Mouse (Mus musculus) heart, postnatal 10 days (tissue): ENCODE data around the gene Cul4a. TPM values are rescaled to one million over a fixed set of nuclear protein-coding genes. Genes with fewer than 3 reads are reported as not detected.

Experiments used
- DNase-seq, 2 experiments: peaks; one replicate each; pipeline ENCODE4 v3.0.0; 2021
- intact Hi-C: fragments of 180-260 bp; cut with DNase I; formaldehyde crosslinking; loops from one replicate; pipeline ENCODE4 v1.15.1; 2025
- microRNA-seq, 2 experiments: library from miRNA; unstranded; fragments of <30 nt; microRNA quantifications; one replicate each; pipeline ENCODE4 v1.2.0; 2022
- total RNA-seq, 2 experiments: library from RNA; stranded (reverse); gene quantifications; 2 replicates each; pipeline ENCODE4 v1.2.3; 2021

Gene Cul4a
- total RNA-seq, 2 experiments from 2014 or later = 83.0 to 84.8 TPM

DNA sequence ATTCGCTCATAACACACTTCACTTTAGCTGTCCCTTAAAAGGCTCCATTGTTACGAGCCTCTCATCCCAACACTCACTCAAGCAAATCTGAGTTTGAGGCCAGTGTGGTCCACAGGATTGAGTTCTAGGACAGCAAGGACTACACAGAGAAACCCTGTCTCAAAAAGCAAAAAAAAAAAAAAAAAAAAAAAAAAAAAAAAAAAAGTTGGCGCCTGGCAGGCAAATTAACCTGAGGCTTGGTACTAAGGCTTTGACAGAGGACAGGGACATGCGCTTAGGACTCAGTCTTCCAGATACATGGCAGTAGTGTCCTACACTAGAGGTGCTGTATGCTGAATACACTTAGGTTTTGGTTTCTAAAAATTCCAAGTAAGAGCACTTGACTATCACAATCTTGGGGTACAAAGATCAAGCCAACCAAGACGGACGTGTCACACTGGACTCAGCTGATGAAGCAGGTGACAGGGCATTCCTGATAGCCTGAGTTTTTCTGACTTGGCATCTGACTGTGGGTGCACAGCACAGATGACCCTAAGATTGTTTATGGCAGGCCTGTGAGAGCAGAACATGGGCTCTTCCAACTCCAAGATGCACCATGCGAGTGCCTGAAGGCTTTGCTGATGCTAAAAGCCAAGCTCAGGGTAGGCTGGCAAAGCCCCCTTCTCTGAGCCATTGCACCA is 71.9 kb downstream of the Cul4a start:
- intact Hi-C loops = no loop called here
- no peak for DNase-seq

DNA sequence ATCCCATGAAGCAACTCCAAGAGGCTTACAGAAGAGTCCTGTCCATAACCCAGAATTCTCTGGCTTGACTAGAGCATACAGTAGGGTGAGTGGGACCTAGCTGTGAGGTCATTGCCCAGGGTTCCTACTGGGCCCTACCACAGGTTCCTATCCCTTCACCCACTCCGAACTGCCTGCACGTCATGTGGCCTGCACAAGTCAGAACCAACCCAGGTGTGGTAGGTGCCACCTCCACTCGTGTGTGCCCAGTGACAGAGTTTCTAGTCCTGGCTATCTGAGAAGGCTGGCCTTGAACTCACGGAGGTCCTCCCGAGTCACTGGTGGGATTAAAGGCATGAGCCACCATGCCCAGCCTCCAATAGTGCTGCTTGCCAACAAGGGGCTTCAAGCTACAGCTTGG is 72.7 kb downstream of the Cul4a start:
- intact Hi-C loops = no loop called here

DNA sequence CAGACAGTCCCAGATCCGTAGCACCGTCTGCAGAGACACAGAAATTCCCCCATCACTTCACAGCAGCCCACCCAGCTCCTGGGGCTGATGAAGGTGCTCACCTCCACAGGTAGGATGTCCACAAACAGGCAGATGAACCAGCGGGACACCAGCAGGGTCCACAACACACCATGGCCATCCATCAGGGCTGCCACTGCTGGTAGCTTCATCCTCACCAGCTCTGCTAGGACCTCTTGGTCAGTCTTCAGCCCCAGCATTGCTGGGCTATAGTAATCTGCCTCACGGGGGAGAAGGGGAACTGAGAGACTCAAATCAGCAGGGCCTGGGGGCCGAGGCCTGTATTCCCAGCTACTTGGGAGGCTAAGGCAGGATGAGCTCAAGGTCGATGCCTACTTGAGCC is 74.1 kb downstream of the Cul4a start:
- no peak for DNase-seq
- intact Hi-C loops = no loop called here

More for the DNA sequence above, 72.7 kb downstream of the Cul4a start:
- DNase-seq = no peak

DNA sequence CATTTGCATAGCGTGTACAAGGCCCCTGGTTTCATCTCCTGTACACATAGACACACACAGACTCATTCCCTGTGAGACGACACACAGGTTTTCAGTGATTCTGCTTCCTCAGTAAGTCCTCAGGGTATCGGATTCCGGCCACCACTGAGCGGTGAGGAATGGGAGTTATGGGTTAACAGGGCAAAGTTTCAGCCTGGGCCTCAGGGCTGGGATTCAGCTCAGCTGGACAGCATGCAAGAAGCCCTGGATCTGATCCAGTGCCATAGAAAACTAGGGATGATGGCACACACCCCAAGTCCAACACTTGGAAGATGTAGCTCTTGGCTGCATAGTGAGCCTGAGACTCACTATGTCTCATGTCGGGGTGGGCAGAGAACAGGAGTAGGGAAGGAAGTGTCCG is 74.5 kb downstream of the Cul4a start:
- DNase-seq = no peak
- intact Hi-C loops = no loop called here

DNA sequence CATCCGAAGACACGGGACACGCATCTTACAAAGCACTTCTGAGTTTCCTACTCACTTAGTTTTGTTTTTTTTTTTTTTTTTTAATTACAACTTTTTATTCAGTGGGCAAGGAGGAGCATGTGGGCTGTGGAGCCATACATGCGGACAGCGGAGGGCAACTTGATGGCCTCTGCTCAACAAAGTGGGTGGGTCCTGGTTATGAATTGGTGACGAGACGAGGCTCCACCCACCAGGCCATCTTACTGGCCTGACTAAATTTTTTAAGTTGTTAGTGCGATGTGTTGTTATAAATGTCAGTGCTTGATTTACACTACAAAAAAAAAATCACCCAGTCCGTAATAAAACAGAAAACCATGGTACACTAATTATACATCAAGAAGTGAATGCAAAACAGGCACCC is 75.0 kb downstream of the Cul4a start:
- DNase-seq = no peak
- intact Hi-C loops = no loop called here

DNA sequence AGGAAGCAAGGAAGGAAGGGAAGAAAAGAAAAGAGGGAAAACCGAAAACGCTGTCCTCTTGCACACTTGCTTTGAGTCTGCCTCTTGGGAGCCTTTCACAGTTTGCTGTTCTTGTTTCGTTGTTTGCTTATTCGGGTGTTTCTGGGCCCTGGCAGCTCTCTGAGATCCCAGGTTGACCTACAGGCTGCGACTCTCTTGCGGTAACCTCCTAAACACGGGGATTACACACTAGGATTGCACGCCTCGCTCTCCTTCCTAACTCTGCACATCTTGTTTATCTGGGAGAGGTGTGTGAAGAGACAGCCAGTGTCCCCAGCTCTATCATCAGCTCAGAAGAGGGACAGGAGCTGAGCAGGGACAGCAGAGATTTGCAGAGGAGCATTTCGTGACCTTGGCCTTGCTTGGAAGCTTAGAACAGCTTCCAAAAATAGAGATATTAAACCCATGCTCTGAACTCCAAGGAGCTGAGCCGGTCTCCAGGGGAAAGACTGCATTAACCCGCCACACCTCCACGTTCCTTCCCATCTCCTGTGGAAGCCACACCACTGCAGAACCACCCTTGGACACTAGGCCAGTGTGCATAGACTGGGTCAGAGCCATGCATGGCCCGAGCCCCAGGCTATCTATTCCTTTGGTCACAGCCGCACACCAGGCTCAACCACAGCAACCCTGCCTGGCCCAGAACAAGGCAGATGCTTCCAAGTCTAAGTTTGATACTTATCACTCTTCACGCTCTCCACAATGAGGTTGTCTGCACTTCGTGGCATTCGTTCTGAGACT is 75.7 kb downstream of the Cul4a start:
- peak in 1 of 2 experiments; percentile 31 for DNase-seq
- intact Hi-C loops = no loop called here

DNA sequence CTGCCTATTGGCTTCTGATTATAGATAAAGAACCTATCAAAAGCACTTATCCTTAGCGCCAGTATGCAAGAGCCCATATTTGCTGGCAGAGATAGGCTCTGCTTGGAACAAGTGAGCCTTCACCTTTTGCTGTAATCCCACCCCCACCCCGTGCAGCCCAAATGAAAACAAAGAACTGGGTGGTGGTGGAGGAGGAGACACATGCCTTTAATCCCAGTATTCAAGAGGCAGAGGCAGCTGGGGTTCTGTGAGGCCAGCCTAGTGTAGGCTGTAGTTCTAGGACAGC is 76.2 kb downstream of the Cul4a start:
- intact Hi-C loops = no loop called here
- no peak for DNase-seq

DNA sequence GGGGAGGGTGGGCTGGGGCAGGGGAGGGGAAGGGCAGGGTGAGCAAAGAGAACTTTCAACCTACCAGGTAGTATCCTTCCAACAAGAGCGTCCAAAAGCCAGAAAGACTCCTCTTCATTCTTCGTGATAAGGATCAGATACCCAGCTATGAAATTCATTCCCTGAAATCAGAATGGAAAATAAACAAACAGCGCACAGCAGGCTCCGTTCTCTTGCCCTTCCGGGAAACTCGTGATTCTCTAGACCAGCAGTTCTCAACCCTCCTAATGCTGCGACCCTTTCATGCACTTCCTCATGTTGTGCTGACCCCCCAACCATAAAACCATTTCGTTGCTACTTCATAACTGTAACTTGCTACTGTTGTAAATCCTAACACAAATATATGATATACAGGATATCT is 81.4 kb downstream of the Cul4a start:
- no peak for DNase-seq
- intact Hi-C loops = no loop called here

DNA sequence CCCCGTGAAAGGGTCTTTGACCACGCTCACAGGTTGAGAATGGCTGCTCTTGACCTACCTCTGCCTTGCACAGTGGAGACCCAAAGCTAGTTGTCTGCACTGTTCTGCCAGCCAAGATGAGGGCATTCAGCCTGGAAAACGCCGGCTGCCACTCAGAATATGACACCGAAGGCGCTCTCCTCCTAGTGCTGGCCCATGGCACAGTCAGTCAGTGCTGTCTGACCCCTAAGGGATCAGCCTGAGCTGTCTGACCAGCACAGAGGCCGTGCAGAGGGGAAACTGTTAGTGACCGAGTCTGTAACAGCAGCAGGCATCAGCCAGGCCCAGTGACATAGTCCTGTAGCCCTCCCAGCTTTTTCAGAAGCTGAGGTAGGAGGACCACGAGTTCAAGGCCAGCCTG is 81.8 kb downstream of the Cul4a start:
- intact Hi-C loops = no loop called here
- DNase-seq = no peak

DNA sequence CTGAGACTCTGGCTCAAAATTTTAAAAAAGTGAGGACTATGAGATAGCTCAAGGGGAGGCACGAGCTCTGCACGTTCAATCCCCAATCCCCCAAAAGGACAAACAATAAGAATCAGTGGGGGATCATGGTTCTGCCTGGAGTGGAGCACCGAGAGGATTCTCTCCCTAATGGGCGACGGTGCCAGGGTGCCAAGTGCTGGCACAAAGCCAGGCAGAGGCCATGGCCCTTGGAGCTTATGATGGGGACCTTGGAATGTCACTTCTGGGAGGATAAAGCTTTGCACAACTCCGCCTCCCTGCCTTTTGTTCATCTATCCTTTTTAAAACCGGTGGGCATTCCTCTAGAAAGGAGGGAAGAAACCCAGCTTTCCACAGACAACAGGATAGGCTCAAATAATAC is 82.2 kb downstream of the Cul4a start:
- DNase-seq = no peak
- intact Hi-C loops = no loop called here

DNA sequence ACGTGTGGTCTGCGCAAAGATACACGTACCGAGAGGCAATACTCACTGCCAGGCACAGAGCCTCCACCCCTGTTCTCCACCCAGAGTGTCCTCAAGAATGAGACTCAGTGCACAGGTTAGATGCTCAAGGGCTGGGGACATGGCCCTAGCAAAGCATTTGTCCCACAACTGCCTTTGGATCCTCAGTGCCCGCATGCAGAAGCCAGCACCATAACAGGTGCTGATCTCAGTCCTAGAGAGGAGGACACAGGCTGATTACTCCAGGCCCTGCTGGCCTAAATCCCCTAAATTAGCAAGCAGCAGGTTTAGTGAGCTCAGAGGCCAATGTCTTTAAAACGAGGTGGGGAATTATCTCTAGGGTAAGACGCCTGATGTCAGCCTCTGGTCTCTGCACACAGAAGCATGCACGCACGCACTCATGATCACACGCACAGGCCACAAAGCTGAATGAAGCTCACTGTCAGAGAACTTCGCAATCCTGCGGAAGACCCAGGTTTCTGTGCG is 82.7 kb downstream of the Cul4a start:
- no peak for DNase-seq
- intact Hi-C loops = no loop called here

DNA sequence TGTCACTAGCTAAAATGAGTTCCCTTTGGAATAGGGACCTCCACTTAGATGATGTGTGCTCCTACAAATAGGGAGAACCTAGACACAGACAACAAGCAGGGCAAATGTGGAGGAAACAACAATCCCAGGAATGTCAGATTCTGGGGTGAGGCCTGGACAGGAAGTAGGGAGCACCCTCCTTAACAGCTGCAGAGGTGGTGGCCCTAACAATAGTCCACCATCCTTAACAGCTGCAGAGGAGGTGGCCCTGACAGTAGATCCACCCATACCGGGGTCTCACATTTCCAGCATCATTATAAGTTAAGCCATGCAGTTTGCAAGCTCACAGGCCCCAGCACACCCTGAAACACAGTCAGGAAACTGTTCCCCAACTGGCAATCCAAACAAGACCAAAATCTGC is 83.4 kb downstream of the Cul4a start:
- no peak for DNase-seq
- intact Hi-C loops = no loop called here

DNA sequence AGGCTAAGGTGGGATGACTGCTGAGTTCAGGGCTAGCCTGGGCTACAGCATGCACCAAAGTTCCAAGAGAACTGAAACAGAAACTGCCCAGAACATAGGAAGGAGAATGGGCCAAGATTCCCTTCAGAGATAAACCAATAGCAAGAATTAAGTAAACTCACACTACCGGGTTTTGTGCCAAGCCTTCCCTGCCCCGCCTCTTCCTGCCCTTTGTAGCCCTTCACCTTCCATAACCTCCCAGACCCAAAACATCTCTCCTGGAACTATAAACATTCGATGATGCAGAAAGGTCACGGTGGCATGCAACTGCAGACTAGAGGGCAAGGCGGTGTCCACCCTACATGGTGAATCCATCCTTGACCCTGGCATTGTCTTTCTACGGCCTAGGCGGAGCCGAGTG is 84.8 kb downstream of the Cul4a start:
- intact Hi-C loops = no loop called here
- DNase-seq = no peak

DNA sequence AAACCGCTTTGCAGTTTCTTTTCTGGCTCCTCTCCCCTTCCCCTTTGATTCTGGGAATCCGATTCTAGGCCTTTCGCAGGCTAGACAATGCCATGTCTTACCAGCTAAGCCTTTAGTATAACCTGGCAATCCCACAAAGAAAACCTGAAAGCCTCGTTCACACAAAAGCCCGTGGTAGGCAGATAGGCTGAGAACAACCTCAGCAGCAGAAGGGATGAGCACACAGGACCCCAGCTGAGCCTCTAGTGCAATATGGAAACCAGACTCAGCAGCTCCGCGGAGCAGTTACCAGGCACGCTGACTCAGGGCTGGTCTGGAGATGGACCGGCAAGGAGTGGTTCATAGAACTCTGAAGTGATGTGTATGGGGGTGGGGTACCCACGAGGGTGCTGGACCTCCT is 89.4 kb downstream of the Cul4a start:
- DNase-seq = no peak
- intact Hi-C loops = no loop called here

DNA sequence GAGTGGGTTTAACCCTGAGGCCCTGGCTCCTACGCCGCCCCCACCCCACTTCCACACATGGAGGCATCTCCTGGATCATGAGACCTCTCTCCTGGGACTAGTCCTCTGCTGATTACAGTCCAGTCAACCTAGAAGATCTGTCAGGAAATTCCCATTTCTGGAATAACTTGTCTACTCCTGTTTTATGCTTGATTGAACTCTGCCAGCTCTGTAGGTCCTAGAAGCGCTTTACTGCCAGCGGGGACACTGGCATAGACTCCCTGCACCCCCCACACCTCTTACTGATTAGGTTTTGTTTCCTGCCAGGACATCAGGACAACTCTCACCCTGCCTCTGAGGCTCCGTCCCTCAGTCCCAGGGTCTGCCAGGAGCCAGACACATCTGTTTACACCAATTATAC is 92.1 kb downstream of the Cul4a start:
- DNase-seq = no peak
- intact Hi-C loops = no loop called here

Small RNAs within 50 kb of the gene (microRNA-seq; reads per million reads assigned to microRNA genes)
- gene Mir1968 (10.7 to 17.0 reads per million in 2 experiments), gene Mir7065 (0 reads per million in 2 experiments)

Other genes starting within 250 kb of the Cul4a start
- 10 to 100 TPM; 56.4 to 88.8 TPM for gene Mcf2l, start 231.8 kb upstream of the Cul4a start, total RNA-seq
- not detected for gene F7, start 79.6 kb upstream of the Cul4a start, total RNA-seq
- under 1 TPM; 0.30 to 0.41 TPM for gene F10, start 68.3 kb upstream of the Cul4a start, total RNA-seq
- gene Proz, start 44.7 kb upstream of the Cul4a start, total RNA-seq = not detected
- 10 to 100 TPM; 11.7 to 12.0 TPM for gene Pcid2, start 162 bp upstream of the Cul4a start, total RNA-seq
- gene Lamp1, start 53.5 kb downstream of the Cul4a start, total RNA-seq = 100 to 1,000 TPM; 310 to 323 TPM
- 1 to 10 TPM; 2.5 to 2.6 TPM for gene Grtp1, start 95.0 kb downstream of the Cul4a start, total RNA-seq
- gene Adprhl1, start 148.5 kb downstream of the Cul4a start, total RNA-seq = 100 to 1,000 TPM; 418 to 470 TPM
- 10 to 100 TPM; 33.8 to 41.8 TPM for gene Dcun1d2, start 182.5 kb downstream of the Cul4a start, total RNA-seq
- 10 to 100 TPM; 24.5 to 27.3 TPM for gene Tmco3, start 182.6 kb downstream of the Cul4a start, total RNA-seq
- gene Tfdp1, start 233.1 kb downstream of the Cul4a start, total RNA-seq = 10 to 100 TPM; 54.7 to 57.2 TPM